Mouse (Mus musculus) ES-Bruce4 (cell line): ENCODE data around the gene Zbp1.

Experiments
- CTCF ChIP-seq: IDR thresholded peaks from one replicate; pipeline ENCODE4 v1.8.1; 2011; ENCODE audit warnings: low read depth, low read length
- POLR2A ChIP-seq: IDR thresholded peaks from one replicate; pipeline ENCODE4 v1.8.1; 2011; ENCODE audit warnings: low read length; ENCODE audit not compliant: insufficient read depth

- TF ChIP-seq POLR2A (no peak), CTCF (no peak)
Observed at GRCm38 (mm10) chr2:173240738-173241137, 22.0 kb upstream of the Zbp1 start.
